Mouse (Mus musculus): ENCODE results near the gene Bax. TPM values are rescaled to one million over a fixed set of nuclear protein-coding genes. Genes with fewer than 3 reads are reported as not detected.

Bax gene
- polyA plus RNA-seq, 1 experiment = 143 TPM

DNA sequence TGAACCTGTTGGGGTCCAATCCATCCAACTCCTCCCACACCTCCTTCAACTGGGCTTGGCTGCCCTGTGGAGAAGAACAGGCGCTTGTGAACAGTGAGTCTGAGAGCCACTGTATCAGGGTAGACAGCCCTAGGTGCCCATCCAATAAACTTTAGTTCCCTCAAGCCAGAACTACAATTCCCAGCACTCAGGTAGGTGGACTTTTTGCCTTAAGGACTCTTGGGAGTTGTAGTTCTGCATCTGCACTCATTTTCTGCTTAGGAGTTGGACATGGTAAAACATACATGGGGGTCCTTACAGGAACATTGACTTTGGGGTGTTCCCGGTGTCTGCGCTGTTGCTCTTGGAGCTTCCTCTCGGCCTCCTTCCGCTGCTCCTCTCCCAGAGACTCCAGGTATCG is 31.7 kb upstream of the Bax start:
- 94% methylated on average over 6 of the region's 6 CpGs for WGBS
- no peaks in the 10 kb centered on the region for H3K4me1 ChIP-seq (ENCODE audit: control insufficient read depth, insufficient read depth, low read length)
- TF ChIP-seq CTCF (IDR thresholded peaks at IDR 0.05; ENCODE audit: control insufficient read depth, insufficient read depth, low read length) = no peak
- no peak overlapping the region for H3K4me3 ChIP-seq (replicated peaks; ENCODE audit: control insufficient read depth, low read depth, low read length)
- H3K27ac ChIP-seq (ENCODE audit: control insufficient read depth, insufficient read depth, low read depth, low read length, poor library complexity) = no peak overlapping the region

DNA sequence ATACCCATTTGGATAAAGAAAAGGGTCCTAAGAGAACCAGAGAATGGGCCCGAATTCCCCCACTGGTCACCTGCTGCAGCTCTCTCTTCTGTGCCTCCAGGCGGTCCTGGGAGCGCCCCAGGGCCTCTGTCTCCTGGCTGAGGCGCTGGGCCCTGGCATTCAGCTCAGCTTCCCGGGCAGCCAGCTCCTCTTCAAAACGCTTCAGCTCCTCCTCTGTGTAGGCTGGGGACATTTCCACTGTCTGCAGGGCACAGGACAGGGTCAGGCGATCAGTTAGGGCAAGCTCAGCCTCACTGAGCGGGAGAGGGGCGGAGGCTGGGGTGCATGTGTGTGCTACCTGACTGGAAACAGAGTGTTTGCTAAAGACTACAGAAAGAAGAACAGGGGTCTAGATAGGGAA is 27.9 kb upstream of the Bax start:
- Histone ChIP-seq H3K27ac (ENCODE audit: control insufficient read depth, insufficient read depth, low read depth, low read length, poor library complexity) (no peak overlapping the region), H3K4me3 (replicated peaks; ENCODE audit: control insufficient read depth, low read depth, low read length) (no peak overlapping the region), H3K4me1 (ENCODE audit: control insufficient read depth, insufficient read depth, low read length) (no peaks in the 10 kb centered on the region)
- WGBS = 87% methylated on average over 9 of the region's 9 CpGs
- TF ChIP-seq CTCF (IDR thresholded peaks at IDR 0.05; ENCODE audit: control insufficient read depth, insufficient read depth, low read length) (no peak), POLR2A (IDR thresholded peaks at IDR 0.05; ENCODE audit: borderline replicate concordance, control insufficient read depth, low read depth, low read length) (no peak)

DNA sequence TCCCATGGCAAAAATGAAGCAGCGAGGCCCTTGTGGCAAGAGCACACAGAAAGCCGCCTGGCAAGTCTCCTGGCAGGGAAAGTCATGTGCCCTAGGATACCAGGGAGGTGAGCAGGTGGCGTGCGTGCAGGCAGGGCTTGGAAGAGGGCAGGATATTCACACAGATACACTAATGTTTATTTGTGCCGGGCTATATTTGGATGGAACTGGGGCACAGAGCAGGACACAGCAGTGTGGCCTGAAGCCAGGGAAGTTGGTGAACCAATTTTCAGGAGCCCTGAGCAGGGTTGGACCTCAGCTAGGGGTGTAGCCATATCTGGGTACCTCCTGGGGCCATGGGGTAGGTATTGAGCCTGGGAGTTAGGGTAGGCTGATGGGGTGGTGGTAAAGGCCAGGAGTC is 26.3 kb upstream of the Bax start:
- no peak overlapping the region for H3K27ac ChIP-seq (ENCODE audit: control insufficient read depth, insufficient read depth, low read depth, low read length, poor library complexity)
- H3K4me3 ChIP-seq (replicated peaks; ENCODE audit: control insufficient read depth, low read depth, low read length) = no peak overlapping the region
- no peak for TF ChIP-seq POLR2A (IDR thresholded peaks at IDR 0.05; ENCODE audit: borderline replicate concordance, control insufficient read depth, low read depth, low read length)
- no peak for TF ChIP-seq CTCF (IDR thresholded peaks at IDR 0.05; ENCODE audit: control insufficient read depth, insufficient read depth, low read length)
- 89% methylated on average over 5 of the region's 5 CpGs for WGBS
- no peaks in the 10 kb centered on the region; the same call in 1 of the 2 replicates for H3K4me1 ChIP-seq (ENCODE audit: control insufficient read depth, insufficient read depth, low read length)

DNA sequence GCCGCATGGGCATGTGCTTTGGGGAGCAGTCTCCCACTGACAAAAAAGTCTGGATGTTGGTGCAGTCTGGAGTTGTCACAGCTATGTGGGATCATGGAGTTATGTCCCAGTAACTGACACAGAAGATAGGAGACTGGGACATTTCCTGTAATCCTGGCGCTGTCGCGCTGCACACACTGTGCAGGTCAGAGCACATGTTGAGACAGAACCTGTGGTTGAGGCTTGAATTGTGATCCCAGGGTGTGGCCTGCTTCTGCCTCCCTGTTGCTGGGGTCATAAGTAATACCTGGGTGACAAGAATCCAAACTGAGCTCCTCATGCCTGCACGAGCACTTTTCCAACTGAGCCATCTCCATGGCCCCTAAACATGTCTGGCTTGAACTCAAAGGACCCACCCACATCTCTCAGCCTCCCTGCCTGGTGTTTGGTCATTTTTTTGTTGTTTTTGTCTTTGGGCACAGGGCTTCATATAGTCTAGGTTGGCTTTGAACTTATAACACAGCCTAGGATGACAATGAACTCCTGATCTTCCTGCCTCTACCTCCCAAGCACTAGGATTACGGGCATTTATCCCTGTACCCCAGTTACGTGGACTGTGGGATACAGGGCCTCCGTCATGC is 25.6 kb upstream of the Bax start:
- Histone ChIP-seq H3K4me1 (ENCODE audit: control insufficient read depth, insufficient read depth, low read length) (no peaks in the 10 kb centered on the region; the same call in 1 of the 2 replicates), H3K4me3 (replicated peaks; ENCODE audit: control insufficient read depth, low read depth, low read length) (no peak overlapping the region), H3K27ac (ENCODE audit: control insufficient read depth, insufficient read depth, low read depth, low read length, poor library complexity) (no peak overlapping the region)
- TF ChIP-seq POLR2A (IDR thresholded peaks at IDR 0.05; ENCODE audit: borderline replicate concordance, control insufficient read depth, low read depth, low read length) (no peak), CTCF (IDR thresholded peaks at IDR 0.05; ENCODE audit: control insufficient read depth, insufficient read depth, low read length) (no peak)
- 92% methylated on average over 8 of the region's 8 CpGs for WGBS

DNA sequence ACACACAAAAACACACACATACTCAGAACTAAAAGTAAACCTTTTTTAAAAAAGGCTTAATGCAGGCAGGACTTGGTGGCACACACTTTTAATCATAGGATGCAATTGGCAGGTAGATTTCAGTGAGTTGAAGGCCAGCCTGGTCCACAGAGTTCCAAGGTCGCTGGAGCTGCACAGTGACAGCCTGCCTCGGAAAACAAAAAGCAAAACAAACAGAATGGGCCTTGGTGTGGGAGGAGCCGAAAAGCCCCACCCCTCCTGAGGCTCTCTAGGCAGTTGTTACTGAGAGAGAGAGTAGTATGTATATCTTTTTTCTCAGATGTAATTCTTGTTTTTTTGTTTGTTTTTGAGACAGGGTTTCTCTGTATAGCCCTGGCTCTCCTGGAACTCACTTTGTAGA is 24.6 kb upstream of the Bax start:
- no peak overlapping the region for H3K4me3 ChIP-seq (replicated peaks; ENCODE audit: control insufficient read depth, low read depth, low read length)
- no peak overlapping the region for H3K27ac ChIP-seq (ENCODE audit: control insufficient read depth, insufficient read depth, low read depth, low read length, poor library complexity)
- WGBS = 7% methylated on average over 3 of the region's 3 CpGs
- no peaks in the 10 kb centered on the region; the same call in 1 of the 2 replicates for H3K4me1 ChIP-seq (ENCODE audit: control insufficient read depth, insufficient read depth, low read length)
- no peak for TF ChIP-seq CTCF (IDR thresholded peaks at IDR 0.05; ENCODE audit: control insufficient read depth, insufficient read depth, low read length)
- no peak for TF ChIP-seq POLR2A (IDR thresholded peaks at IDR 0.05; ENCODE audit: borderline replicate concordance, control insufficient read depth, low read depth, low read length)

DNA sequence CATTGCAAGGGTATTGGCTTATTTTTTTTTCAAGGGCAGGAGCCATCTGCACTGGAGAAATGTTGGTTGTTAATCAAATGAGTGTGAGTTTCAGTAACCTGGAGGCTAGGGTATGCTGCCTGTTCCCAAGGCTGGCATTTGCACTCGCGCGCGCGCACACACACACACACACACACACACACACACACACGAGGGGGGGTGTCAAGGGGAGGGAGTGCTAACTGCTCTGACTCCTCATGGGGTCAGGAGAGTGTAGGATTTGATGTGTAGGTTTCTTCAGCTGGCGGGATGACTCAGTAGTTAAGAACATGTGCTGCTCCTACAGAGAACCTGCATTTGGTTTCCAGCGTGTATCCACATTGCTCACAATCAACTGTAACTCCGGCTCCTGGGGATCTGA is 24.1 kb upstream of the Bax start:
- H3K27ac ChIP-seq (ENCODE audit: control insufficient read depth, insufficient read depth, low read depth, low read length, poor library complexity) = no peak overlapping the region
- no peak overlapping the region for H3K4me3 ChIP-seq (replicated peaks; ENCODE audit: control insufficient read depth, low read depth, low read length)
- TF ChIP-seq POLR2A (IDR thresholded peaks at IDR 0.05; ENCODE audit: borderline replicate concordance, control insufficient read depth, low read depth, low read length) (no peak), CTCF (IDR thresholded peaks at IDR 0.05; ENCODE audit: control insufficient read depth, insufficient read depth, low read length) (no peak)
- 53% methylated on average over 9 of the region's 9 CpGs for WGBS
- no peaks in the 10 kb centered on the region; the same call in 1 of the 2 replicates for H3K4me1 ChIP-seq (ENCODE audit: control insufficient read depth, insufficient read depth, low read length)

DNA sequence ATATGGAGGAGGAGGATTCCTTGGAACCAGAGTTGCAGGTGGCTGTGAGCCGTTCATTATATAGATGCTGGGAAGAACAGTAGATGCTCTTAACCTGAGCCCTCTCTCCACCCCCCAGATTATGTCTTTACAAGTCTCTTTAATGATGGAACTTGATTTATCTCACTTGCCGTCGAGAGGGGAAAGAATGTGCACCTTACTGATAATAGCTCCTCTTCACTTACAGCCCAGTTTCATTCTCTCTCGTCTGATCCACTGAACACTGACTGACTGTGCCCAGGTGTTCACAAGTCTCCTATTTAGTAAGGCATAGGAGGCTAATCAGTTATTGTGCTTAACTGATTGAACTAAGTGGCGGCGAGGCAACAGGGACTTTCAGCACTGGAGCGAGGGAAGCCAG is 22.9 kb upstream of the Bax start:
- Histone ChIP-seq H3K4me3 (replicated peaks; ENCODE audit: control insufficient read depth, low read depth, low read length) (no peak overlapping the region), H3K27ac (ENCODE audit: control insufficient read depth, insufficient read depth, low read depth, low read length, poor library complexity) (no peak overlapping the region), H3K4me1 (ENCODE audit: control insufficient read depth, insufficient read depth, low read length) (no peaks in the 10 kb centered on the region; the same call in 1 of the 2 replicates)
- TF ChIP-seq POLR2A (IDR thresholded peaks at IDR 0.05; ENCODE audit: borderline replicate concordance, control insufficient read depth, low read depth, low read length) (no peak), CTCF (IDR thresholded peaks at IDR 0.05; ENCODE audit: control insufficient read depth, insufficient read depth, low read length) (no peak)
- 63% methylated on average over 7 of the region's 7 CpGs for WGBS

DNA sequence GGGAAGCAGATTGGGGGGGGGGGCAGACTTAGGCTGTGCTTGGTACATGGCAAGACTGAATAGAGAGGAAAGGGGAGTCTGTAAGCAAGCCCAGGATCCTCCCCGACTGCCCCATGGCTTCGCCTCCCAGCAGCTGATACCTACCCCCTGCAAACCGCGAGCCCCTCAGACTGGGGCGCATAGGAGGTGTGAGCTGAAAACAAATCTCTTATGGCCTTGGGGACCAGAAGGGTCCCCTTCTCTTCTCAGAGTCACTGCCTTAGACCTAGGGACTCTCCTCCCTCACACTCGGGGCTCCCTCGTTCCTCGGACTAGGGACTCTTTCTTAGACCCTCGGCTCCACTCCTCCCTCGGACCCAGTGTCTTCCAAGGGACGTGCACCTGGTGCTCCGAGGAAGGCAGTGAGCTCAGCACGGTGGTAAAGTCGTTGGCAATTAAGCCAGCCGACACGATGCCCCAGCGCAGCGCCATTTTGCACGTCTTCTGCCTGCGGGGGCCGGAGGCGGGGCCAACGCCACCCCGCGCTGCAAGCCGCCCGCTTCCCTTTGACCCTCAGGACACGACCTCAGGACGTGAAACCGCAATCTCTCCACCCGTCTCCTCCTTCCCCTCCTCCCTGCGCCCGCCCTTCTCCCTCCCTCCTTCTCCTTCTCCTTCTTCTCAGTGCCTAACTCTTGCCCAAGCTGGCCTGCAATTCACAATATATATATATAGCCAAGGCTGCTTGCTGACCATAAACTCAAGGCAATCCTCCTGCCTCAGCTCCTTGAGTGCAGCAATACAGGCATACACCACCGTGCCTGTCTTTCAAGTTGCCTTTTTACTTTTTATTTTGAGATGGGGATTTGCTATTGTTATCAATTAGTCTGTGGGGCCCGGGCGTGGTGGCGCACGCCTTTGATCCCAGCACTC is 21.9 kb upstream of the Bax start, which contains the start of gene Dhdh:
Dhdh (minus strand) TSS at position 513 of the 912 bp plus-strand sequence.
- TF ChIP-seq CTCF (IDR thresholded peaks at IDR 0.05; ENCODE audit: control insufficient read depth, insufficient read depth, low read length) = no peak
- peak; percentile 65; the same call in 1 of the 2 replicates for TF ChIP-seq POLR2A (IDR thresholded peaks at IDR 0.05; ENCODE audit: borderline replicate concordance, control insufficient read depth, low read depth, low read length)
- WGBS = 6% methylated on average over 38 of the region's 38 CpGs
- H3K27ac ChIP-seq (ENCODE audit: control insufficient read depth, insufficient read depth, low read depth, low read length, poor library complexity) = peak within 1 kb of the TSS; percentile 52
- H3K4me3 ChIP-seq (replicated peaks; ENCODE audit: control insufficient read depth, low read depth, low read length) = peak within 1 kb of the TSS; percentile 86
- H3K4me1 ChIP-seq (ENCODE audit: control insufficient read depth, insufficient read depth, low read length) = no peaks in the 10 kb centered on the region; the same call in 1 of the 2 replicates

Measured in bone marrow, adult 2 months (tissue).